Mouse (Mus musculus) thymus, postnatal 14 days (tissue): ENCODE results near the gene Slc39a1.
"Not testable (repeated sequence)": the region's sequence is repeated elsewhere in the genome, so short reads cannot be mapped to it uniquely, and the experiment has no call there.

Source experiments
- DNase-seq: peaks from one replicate; pipeline ENCODE4 v3.0.0; 2021

Slc39a1 gene

DNA sequence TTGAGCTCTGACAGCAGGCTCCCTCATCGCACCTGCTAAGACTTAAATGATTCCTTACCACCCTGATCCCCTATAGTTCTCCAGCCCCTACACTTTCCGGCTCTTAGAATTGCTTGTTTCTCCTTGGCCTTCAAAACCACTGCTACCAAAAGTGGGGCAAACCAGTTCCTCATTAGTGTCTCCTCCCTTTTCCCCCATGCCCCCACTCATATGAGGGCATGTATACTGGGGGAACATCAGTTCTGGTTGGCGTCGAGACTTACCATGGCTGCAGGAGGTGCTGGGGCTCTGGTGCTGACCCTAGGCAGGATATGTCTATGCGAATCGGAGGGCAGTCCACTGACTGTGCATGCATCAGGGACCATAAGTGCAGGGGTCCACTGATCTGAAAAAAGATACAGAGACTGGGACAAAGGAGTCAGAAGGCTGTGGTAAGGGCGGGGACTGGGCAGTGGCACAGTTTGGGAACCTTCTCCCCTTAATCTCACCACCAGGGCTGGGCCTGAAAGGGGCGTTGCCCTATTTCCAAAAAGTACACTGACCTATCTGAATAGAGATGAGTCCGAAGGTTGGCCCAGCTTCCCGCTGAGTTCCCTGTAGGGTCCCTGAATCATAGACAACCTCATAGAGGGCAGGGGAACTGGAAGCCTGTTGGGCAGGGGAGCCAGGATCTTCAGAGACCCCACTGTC is 6.2 kb upstream of the Slc39a1 start:
- DNase-seq, result no peak

DNA sequence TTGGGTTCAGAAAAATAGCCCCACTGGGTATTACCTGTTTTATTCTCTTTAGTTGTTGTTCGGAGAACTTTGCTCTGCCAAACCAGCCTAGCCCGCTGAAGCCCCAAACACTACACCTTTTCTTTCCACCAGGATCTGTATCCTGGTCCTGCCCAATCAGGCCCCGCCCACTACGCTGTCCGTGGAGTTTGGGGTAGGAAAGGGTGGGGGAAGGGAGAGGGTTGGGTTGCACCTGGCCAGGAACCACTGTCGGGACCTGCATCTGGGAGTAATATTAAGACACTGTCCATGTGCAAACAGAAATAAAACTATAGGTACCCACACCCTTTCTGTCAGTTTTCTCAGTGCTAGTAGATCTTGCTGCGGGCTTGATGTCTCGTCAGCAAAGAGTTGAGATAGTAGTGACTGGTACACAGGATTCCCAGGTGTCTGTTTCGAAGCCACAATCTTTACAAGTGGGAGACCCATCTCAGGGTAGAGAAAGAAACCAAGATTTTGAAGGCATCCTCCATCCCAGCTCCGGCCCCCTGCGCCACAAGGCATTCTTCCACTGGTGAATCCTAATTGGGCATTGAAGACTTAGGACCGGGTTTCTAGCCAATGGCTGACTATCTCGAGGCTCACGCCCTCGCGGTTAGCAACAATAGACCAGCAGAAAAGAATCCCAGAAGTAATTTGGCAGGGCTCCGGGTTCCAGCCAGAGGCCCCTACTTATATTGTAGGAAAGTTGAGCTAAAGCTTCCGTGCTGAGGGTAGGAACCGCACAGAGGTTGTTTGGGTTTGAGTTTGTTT is 4.8 kb upstream of the Slc39a1 start, which contains the start of gene Creb3l4:
Gene Creb3l4 (minus strand): TSS at position 529 of the 792 bp plus-strand sequence.
- DNase-seq, result no peak

DNA sequence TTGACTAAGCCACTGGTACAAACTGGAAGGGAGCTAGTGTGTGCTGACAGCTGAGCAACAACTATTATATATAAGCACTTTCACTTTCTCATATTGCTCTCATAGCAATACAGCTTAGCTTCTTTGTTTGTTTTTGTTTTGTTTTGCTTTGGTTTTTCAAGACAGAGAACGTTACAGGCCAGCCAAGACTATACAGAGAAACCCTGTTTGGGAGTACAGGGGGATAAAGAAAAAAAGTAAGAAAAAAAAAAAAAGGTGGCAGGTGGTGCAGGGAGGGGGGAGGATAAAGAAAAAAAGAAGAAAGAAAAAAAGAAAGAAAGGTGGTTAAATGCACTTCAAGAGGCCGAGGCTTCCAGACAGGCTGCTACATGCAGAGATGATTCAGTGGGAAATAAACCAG is 2.6 kb upstream of the Slc39a1 start:
- DNase-seq, result no peak

DNA sequence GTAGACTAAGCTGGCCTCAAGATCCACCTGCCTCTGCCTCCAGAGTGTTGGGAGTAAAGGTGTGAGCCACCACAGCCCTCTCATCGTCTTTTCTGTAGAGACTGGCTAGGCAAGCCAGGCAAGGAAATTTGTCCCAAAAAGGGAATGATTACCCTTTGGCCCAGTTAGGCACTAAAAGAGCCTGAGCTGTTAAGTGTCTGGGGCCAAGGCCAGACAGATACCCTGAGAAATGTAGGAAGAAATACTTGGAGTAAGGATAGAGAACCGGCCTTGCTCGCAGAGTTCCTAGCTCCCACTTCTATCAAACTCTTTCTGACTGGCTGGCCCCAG is 377 bp upstream of the Slc39a1 start:
- DNase-seq, result no peak

DNA sequence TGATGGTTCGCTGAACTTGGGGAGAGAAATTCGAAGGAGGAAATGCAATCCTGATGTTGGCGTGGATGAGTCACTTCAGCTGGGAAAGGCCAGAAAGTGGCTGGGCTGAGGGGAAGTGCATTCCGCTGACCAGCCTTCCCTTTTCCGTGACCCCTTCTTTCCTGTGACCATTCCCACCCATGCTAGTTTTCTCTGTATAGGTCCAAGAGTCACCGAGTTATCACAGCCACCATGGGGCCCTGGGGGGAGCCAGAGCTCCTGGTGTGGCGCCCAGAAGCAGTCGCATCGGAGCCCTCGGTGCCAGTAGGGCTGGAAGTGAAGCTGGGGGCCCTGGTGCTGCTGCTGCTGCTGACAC is 751 bp downstream of the Slc39a1 start:
- peak; percentile 46 for DNase-seq

DNA sequence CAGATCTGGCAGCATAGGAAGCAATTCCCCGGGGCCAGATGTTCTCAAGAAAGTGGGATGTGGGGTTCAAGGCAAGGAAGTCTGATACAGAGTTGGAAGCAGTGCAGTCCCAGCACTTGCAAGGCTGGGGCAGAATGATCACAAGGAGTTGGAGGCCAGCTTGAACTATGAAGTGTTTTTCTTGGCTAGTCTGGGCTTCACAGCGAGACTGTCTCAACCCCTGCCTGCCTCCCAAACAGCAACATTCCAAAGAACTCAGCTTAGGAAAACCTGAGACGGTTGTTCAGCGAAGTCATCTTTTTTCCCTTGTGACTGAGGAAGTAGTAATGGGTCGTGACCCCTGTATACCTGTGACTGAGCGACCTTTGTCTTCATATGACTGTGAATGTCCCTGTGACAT is 2.8 kb downstream of the Slc39a1 start:
- no peak for DNase-seq

DNA sequence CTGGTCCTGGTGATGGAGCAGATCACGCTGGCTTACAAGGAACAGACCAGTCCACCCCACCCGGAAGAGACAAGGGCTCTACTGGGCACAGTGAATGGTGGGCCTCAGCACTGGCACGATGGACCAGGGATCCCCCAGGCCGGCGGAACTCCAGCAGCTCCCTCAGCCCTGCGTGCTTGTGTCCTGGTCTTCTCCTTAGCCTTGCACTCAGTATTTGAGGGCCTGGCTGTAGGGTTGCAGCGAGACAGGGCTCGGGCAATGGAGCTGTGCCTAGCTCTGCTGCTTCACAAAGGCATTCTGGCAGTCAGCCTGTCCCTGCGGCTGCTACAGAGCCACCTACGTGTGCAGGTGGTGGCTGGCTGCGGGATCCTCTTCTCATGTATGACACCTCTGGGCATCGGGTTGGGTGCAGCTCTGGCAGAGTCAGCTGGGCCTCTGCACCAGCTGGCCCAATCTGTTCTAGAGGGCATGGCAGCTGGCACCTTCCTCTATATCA is 3.8 kb downstream of the Slc39a1 start:
- DNase-seq, result not testable (repeated sequence)

DNA sequence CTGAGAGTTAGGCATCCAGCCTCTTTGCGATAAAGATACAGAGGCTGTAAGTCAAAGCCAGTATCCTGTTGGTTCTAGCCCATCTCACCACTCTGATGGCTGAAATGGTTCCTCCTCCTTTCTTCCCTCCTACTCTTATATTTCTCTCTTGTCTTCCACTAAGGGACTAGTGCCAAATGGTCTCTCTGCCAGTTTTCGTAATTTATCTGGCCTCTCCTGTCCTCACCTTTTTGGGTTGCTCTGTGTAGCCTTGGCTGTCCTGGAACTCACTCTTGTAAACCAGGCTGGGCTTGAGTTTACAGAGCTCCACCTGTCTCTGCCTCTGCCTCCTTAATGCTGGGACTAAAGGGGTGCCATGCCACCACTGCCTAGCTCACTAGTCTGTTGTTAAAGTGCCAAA is 4.7 kb downstream of the Slc39a1 start:
- not testable (repeated sequence) for DNase-seq

DNA sequence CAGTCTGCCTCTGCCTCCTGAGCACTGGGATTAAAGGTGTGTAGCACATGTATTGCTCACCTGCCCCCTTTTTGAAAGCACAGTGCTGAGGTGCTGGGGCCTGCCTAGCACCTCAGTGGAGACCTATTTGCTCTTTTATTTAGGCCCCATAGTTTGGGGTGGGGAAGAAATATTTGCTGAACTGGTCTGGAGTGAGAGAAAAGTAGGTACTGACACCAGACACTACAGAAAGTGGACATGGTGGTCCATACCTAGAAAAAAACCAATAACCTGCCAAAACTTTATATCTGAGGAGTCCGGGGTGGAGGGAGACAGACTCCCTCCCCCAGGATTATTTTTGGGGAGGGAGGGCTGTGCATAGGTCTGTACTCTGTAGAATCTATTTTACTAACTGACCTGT is 5.2 kb downstream of the Slc39a1 start:
- not testable (repeated sequence) for DNase-seq

DNA sequence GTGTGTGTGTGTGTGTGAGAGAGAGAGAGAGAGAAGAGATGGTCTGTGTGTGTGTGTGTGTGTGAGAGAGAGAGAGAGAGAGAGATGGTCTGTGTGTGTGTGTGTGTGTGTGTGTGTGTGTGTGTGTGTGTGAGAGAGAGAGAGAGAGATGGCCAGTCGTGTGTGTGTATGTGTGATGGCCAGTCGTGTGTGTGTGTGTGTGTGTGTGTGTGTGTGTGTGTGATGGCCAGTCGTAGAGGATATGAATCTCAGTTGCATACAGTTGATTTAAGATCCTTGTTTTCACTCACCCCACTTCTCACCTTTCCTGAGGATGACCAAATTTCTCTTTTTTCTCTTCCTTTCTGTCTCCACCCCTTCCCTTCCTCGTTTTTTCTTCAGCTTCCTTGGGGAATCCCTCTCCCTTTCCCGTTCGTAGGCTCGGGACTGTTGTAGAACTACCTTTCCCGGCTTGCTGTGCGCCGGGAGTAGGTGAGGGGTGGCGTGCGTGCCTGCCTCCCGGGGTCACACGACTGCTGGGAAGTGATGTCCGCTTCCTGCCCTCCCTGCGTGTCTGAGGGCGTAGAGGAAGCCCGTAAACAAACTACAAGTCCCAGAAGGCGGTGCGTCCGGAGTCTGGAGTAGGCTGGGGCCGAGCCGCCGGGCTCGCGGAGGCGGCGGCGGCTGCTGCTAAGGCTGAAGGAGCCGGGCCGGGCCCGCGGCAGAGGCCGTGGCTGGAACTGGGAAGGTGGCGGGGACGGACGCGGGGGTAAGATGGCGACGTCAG is 5.9 kb downstream of the Slc39a1 start, which contains the start of gene Crtc2:
Gene Crtc2 (plus strand): TSS at position 511 of the 766 bp plus-strand sequence.
- peak; percentile 94 for DNase-seq

DNA sequence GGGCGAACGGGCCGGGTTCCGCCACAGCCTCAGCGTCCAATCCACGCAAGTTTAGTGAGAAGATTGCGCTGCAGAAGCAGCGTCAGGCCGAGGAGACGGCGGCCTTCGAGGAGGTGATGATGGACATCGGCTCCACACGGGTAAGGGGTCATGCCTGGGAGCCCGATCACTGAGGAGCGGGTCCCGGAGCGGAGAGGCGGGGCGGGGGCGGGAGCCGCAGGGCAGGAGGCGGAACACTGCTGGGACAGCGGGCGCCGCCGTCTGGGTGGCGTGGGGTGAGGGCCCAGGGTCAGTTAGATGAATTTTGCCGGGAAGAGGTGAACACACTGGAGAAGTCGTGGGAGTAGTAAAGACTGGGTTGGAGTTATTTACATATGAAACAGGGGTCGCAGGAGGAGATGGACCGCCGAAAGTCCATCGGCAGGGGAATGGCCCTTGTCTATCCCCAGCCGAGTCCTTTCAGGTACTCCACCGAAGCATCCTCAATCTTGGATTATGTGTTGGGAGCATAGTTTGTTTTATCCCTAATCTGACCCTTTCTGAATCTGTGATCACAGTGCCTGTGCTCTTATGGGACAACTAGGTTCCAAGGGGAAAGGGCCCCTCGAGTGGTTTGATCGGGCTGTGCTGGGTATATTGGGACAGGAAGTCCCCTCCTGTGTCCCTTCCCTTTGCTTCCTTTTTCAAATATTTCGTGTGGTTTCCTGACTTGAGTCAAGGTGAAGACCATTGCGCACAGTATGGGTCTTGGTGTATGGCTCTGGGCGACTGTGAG is 6.6 kb downstream of the Slc39a1 start:
- peak; percentile 39 for DNase-seq

DNA sequence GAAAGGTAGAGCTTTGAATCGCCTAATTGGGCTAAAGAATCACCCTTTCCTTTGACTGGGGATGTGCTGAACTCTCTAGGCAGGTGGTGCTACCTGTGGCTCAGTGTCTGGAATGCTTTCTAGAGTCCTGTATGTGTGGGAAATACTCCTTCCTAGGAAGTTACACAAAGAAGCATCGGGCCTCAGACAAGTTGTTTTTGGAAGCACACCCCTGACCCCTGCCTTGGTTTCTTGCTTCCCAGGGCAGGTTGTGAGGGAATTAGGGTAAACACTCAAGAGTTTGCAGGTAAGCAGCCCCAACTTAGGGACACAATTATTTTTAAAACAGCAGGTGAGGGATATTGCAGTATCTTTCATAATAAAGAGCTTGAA is 7.2 kb downstream of the Slc39a1 start:
- no peak for DNase-seq

DNA sequence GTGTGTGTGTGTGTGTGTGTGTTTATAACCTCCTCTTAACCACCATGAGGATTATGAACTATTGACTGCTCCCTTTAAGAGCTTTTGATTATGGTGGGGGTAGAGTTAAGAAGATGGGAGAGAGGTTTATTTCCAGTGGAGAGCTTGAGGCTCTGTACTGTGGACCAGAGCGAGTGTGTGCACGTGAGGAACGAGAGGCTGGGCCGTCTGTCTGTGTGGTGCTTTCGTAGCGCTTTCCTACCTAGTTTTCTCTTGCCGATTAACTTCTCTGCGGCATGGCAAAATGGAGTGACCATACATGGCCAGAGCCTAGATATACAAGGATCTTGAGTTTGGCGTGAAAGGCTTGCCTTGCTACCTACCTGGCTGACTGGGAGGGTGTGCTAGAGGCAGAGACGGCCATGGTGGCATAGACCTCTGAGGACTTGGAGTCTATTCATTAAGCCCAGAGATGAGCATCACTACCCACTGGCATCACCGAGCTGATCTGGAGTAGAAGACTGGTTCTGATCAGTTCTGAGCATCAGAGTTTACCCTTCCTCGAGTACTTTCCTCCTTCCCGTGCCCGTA is 7.9 kb downstream of the Slc39a1 start:
- DNase-seq, result no peak

DNA sequence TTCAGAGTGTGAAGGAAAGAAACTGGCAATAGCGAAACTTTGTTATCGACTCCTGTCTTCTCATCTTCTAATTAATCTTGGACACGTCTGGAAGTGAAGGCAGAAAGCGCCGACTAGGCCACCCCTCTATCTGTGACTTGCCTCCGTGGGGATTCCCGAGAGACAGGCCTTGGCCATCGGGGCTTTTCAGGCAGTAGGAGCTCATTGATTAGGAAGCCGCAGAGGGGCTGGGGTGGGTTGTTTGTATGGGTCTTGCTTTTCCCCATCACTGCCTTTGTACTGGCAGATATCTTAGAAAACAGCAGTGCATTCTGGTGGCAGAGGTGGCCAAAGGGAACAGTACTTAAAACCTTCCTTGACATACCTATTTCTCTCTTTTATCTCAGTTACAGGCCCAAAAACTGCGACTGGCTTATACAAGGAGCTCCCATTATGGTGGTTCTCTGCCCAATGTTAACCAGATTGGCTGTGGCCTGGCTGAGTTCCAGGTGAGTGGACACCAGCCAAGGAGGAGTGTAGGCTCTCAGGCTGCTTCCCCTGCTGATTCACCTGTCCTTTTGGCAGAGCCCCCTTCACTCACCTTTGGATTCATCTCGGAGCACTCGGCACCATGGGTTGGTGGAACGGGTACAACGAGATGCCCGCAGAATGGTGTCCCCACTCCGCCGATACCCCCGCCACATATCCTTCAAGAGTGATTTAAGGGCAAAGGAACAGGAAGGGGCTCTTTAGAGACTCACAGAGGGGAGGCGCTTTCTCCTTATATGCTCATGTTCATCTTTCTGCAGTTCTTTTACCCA is 9.0 kb downstream of the Slc39a1 start:
- DNase-seq, result no peak

DNA sequence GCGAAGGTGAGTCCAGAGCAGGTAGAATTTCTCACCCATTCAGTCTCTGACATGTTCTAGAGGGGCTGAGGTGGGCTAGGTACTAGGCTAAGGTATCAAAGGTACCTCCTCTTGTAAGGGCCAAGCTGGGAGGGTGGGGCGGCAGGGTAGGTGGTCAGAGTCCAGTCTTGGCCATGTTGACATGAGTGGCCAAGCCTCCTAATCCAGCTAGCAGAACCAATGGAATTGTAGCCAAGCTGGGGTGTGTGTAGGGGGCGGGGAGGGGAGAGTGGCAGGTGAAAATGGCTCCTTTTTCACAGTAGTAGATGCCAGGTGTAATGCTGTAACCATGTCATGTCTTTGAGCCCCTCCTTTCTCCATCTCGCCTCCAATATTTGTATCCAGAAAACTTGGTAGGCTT is 10.5 kb downstream of the Slc39a1 start:
- no peak for DNase-seq

DNA sequence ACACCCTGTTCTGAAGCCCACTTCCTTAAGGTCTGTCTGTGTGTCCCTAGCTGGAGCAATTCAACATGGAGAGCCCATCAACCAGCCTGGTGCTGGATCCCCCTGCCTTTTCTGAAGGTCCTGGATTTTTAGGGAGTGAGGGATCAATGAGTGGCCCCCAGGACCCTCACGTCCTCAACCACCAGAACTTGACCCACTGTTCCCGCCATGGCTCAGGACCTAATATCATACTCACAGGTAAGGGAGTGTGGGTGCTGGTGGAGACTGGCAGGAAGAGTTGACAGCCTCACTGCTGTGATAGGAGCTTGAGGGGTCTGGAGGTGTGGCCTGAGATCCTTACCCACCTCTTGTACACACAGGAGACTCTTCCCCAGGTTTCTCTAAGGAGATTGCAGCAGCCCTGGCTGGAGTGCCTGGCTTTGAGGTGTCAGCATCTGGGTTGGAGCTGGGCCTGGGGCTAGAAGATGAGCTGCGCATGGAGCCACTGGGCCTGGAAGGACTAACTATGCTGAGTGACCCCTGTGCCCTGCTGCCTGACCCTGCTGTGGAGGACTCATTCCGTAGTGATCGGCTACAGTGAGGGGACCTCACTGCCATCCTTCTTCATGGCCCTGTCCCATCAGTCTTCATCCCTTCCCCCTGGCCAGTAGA is 15.3 kb downstream of the Slc39a1 start:
- no peak for DNase-seq

DNA sequence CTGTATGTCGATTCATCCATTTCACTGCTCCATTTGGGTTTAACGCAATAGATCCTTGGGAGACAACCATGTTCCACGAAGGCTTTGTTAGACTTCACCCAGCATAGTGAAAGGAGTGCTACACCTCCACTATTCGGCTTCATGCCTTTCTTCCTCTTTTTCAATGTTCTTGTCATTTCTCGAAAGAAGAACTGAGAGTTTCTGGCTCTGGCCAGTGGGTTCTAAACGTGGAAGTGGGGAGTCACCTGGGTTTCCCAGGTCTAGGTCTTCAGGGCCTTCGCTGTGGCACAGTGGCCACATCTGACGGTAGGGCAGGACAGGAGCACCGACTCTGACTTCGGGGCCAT is 16.7 kb downstream of the Slc39a1 start:
- no peak for DNase-seq

DNA sequence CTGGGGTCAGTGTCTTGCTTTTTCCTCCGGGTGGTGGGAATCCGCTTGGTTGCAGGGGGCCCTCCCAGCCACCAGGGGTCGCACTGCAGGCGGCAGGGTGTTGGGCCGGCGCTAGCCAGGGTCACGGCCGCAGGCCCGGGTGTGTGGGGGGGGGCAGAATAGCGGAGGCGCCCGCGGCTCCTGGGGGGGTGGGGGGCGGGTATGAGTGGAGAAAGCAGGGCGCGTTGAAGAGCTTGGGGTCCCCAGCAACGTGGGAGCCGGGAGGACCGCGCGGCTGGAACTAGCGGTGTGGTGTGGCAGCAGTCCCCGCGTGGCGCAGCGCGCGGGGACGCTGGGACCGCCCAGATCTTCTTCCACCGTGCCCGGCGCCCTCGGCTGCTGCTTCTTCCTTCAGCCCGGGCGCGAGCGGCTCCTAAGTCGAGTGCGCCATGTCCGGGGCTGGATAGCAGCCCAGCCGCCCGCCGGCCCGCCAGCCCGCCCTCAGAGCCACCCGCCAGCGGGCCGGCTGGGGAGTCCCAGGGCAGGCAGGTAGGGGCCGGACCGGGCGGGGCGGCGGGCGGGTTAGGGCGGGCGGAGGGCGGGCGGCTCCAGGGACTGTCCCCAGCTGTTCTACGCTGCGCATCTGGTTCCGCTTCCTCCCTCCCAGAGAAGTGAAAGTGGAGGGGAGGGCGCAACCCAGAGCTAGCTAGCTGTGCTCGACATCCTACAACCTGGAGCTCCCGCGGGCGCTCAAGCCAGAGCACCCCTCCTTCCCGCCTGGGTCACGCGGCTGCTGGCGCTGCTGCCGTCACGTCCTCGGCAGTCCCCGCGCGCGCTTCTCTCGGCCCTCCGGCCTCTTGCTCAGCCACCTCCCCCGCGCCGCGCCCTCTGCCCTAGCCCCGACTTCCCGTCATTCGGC is 17.3 kb downstream of the Slc39a1 start, which contains the start of gene Dennd4b:
Gene Dennd4b (plus strand): TSS at position 152 of the 898 bp plus-strand sequence.
- peak; percentile 93 for DNase-seq

DNA sequence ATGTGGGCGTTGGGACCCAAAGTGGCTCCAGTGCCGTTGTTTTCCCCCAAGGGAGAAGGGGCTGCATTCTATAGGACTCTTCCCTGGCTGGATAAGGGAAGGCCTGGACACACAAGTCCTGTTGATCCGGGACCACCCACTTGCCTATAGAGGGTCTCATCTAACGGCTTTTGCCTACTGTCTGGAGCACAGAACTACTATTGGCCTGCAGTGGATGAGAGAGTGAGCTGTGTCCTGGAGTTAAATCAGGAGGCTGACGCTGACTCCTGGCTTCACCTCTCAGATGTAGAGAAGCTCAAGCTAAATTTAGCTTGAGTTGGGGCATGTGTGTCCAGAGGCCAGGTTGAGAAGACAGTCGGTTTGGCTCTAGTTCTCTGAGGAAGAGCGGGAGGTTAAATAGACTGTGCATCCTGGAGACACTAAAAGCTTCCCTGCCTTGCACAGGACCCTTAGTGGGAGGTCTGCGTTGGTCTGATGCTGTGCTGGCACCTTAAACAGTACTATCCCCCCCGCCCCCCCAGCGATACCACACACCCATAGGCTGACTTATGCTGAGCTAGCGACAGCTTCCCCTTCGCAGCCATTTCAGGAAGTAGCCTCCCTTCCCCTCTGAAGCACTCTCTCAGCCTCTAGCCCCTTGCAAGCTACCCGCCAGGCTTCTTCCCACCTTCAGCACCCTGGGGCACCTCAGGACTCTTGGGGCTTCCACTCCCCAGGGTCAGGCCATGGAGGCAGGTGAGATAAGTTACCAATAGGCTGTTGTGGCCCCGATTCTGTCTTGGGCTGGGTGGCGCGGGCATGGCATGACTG is 18.2 kb downstream of the Slc39a1 start:
- peak; percentile 68 for DNase-seq
